Mouse (Mus musculus) natural killer cell, adult 2 months (primary cell): ENCODE data around the gene Tmem30c.
"Not testable (repeated sequence)": the region's sequence is repeated elsewhere in the genome, so short reads cannot be mapped to it uniquely, and the experiment has no call there.

Experiments used
- DNase-seq, 2 experiments: peaks; one replicate each; pipeline ENCODE4 v3.0.0; 2022; ENCODE audit warnings: low spot score in 2 of 2

Tmem30c gene

DNA sequence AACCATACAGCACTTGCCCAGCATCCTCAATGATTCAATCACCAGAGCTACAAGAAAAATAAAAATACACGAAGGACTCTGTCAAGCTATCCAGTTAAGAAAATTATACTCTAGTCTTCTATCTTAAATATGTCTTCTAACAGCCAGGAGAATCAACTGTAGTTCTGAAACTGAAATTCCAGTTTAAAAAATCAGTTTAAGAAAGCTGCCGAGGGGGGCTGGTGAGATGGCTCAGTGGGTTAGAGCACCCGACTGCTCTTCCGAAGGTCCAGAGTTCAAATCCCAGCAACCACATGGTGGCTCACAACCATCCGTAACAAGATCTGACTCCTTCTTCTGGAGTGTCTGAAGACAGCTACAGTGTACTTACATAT, 60.7 kb downstream of the Tmem30c start:
- not testable (repeated sequence) for DNase-seq

DNA sequence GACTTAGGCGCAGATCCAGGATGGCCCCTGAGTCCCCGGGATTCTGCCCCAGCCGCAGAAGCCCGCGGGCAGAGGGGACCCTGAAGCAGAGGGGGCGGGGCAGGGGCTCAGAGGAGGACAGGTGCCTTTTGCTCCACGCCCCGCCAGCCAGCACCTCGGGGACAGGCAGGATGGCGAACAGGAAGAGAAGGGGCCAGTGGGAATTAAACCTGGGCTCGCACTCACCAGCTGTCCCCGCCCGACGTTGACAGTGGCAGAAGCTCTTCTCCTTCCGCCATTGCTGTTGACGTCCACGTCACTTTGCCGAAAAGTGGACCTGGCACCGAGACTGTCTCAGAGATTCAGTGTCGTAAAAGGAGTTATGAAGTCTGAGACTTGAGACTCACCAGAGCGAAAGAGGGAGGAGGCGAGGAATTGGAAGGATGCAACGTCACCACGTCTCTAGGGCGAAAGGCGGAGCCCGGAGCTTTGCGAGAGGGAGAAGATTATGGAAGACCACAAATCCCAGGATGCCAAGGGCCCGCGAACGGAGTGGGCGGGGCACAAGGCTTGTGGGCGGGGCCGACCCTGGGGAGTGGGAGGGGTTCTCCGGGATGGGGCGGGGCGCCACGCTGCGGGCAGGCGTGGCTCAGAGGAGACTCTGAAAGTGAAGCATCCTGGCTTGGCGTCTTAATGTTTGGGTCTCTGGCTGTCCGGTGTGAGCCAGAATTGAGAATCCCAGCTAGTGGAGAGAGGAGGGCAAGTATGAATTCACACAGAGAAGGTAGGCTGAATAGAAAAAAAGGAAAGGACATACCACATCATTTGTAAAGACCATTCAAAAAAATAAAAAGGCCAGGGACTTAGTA, 61.4 kb downstream of the Tmem30c start, which contains the start of gene Tbc1d23:
Tbc1d23 (minus strand) TSS at position 416 of the 848 bp plus-strand sequence.
- peak; percentile 95 to 96 for DNase-seq

DNA sequence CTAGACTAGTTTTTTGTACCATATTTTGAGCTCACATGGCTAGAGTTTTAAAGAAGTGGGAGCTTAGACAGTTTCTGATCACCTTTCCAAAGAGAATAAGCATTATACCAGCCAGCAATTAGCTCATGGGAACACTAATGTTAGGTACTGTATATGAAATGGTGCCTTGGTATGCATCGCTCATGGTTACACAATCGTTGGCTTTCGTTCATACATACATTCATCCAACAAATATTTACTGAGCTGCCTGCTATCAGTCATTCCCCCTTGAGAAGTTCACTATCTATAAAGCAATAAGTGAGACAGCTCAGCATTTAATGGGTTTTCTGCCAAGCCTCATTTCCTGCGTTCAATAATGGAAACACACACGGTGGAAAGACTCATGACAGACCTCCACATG, 66.2 kb downstream of the Tmem30c start:
- DNase-seq: no peak

DNA sequence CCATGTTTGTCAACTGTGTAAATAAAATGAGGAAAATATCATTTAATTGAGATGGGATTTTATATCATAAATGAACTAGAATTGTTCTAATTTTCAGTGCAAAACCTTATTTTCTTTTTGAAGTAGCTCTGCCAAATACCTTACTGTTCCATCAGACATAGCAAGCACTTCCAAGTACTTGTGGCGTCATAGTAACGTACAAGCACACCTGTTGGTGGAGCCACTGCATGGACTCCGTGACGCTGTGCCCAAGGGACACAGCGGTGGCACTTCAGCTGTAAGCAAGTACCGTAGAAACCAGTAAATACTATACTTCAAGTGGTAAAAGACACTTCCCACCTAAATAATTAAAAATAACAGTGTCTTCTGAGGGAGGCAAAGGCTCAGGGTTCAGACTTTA, 72.3 kb downstream of the Tmem30c start:
- DNase-seq: no peak
